Mouse (Mus musculus): Measurements from ENCODE around the gene Tas2r135. TPM values are rescaled to one million over a fixed set of nuclear protein-coding genes. Genes with fewer than 3 reads are reported as not detected.

Tas2r135 gene
- total and polyA plus RNA-seq, 3 experiments = not detected

GRCm38 (mm10) chr6:42357901-42358300 lies 47.3 kb upstream of the Tas2r135 start:
- Histone ChIP-seq H3K4me3 (ENCODE audit: control insufficient read depth in 1 of 2, insufficient read depth in 1 of 2, low read depth in 2 of 2, low read length in 2 of 2) (no peak overlapping the region), H3K27me3 (ENCODE audit: control insufficient read depth in 1 of 2, insufficient read depth in 2 of 2, low read length in 2 of 2) (no peaks in the 10 kb centered on the region), H3K79me2 (ENCODE audit: control insufficient read depth, insufficient read depth, low read length, poor library complexity) (no peaks in the 10 kb centered on the region), H3K27ac (ENCODE audit: control insufficient read depth, low read depth, low read length) (no peak overlapping the region), H3K9me3 (replicated peaks; ENCODE audit: insufficient read depth, low read length) (no peaks in the 10 kb centered on the region), H3K4me1 (ENCODE audit: control insufficient read depth in 1 of 2, insufficient read depth in 2 of 2, low read length in 2 of 2) (peaks cover 2 to 33% of the 10 kb centered on the region in 2 experiments; a peak in 3 of 4 replicates), H3K9ac (ENCODE audit: control insufficient read depth, low read depth, low read length, poor library complexity, severe bottlenecking) (no peak overlapping the region), H3K36me3 (ENCODE audit: control insufficient read depth in 1 of 2, insufficient read depth in 2 of 2, low read length in 2 of 2) (peaks cover 0 to 12% of the 10 kb centered on the region in 2 experiments; a peak in 3 of 4 replicates)
- TF ChIP-seq ETS1 (IDR thresholded peaks at IDR 0.05; ENCODE audit: low read depth, low read length) (no peak), BHLHE40 (IDR thresholded peaks at IDR 0.05; ENCODE audit: borderline replicate concordance, low read depth, low read length) (no peak), MXI1 (IDR thresholded peaks at IDR 0.05; ENCODE audit: low read depth, low read length) (no peak), RCOR1 (IDR thresholded peaks at IDR 0.05; ENCODE audit: low read depth, low read length) (no peak)
- DNase-seq (ENCODE audit: low read depth, low spot score) = no peak

- no peaks in the 10 kb centered on the region for H3K79me2 ChIP-seq (ENCODE audit: control insufficient read depth, insufficient read depth, low read length, poor library complexity)
- no peaks in the 10 kb centered on the region for H3K9me3 ChIP-seq (replicated peaks; ENCODE audit: insufficient read depth, low read length)
- no peak overlapping the region for H3K9ac ChIP-seq (ENCODE audit: control insufficient read depth, low read depth, low read length, poor library complexity, severe bottlenecking)
- peaks cover 0 to 8% of the 10 kb centered on the region in 2 experiments; a peak in 3 of 4 replicates for H3K36me3 ChIP-seq (ENCODE audit: control insufficient read depth in 1 of 2, insufficient read depth in 2 of 2, low read length in 2 of 2)
- TF ChIP-seq ZNF384 (IDR thresholded peaks at IDR 0.05; ENCODE audit: low read depth, low read length) (no peak), MEF2A (IDR thresholded peaks at IDR 0.05; ENCODE audit: extremely low read depth, insufficient replicate concordance, low read depth, low read length, poor library complexity, severe bottlenecking) (no peak), CHD1 (IDR thresholded peaks at IDR 0.05; ENCODE audit: low read depth, low read length) (no peak)
- no peaks in the 10 kb centered on the region for H3K27me3 ChIP-seq (ENCODE audit: control insufficient read depth in 1 of 2, insufficient read depth in 2 of 2, low read length in 2 of 2)
- DNase-seq (ENCODE audit: low read depth, low spot score) = no peak
- H3K4me3 ChIP-seq (ENCODE audit: control insufficient read depth in 1 of 2, insufficient read depth in 1 of 2, low read depth in 2 of 2, low read length in 2 of 2) = no peak overlapping the region
- no peak overlapping the region for H3K27ac ChIP-seq (ENCODE audit: control insufficient read depth, low read depth, low read length)
- peaks cover 2 to 24% of the 10 kb centered on the region in 2 experiments; a peak in 2 of 4 replicates for H3K4me1 ChIP-seq (ENCODE audit: control insufficient read depth in 1 of 2, insufficient read depth in 2 of 2, low read length in 2 of 2)
These were observed 46.3 kb upstream of the Tas2r135 start for GRCm38 (mm10) chr6:42358901-42359300.

DNA sequence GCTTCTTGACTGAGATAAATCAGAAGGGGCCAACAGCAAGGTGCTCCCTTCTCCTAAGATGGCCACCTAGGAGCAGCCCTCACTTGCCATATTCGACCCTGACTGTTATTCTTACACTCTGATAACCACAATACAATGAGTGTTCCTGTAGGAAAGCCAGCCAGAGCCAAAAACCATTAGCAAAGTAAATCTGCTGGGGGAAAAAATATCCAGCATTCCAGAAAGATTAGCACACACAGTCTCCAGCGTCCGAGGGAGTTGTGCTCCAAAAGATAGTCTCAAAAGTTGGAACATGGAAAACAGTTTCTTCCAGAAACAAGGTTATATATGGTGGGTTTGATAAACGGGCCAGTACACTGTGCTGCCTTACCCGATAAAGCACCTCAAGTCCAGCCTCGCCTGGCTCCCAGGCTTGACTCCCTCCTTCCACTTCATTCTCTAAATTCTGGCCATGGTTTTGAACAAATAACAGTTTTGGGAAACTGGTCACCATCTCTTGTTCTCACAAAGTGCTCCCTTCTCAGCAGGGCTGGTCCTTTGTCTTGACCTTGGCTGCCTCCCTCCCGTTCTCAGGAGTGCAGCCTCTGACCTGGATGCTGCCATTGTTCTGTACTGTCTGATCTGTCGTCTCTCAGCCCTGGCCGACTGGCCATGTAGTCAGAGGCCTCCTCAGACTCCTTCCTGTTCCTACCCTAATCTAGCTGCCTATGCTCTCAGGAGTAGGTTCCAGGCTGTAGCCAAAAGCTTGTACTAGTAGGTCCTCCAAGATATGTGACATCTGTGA lies 45.7 kb upstream of the Tas2r135 start:
- Histone ChIP-seq H3K36me3 (ENCODE audit: control insufficient read depth in 1 of 2, insufficient read depth in 2 of 2, low read length in 2 of 2) (peaks cover 0 to 5% of the 10 kb centered on the region in 2 experiments; a peak in 3 of 4 replicates), H3K4me1 (ENCODE audit: control insufficient read depth in 1 of 2, insufficient read depth in 2 of 2, low read length in 2 of 2) (peaks cover under 1 to 17% of the 10 kb centered on the region in 2 experiments; a peak in 2 of 4 replicates), H3K27ac (ENCODE audit: control insufficient read depth, low read depth, low read length) (no peak overlapping the region), H3K9me3 (replicated peaks; ENCODE audit: insufficient read depth, low read length) (no peaks in the 10 kb centered on the region), H3K9ac (ENCODE audit: control insufficient read depth, low read depth, low read length, poor library complexity, severe bottlenecking) (no peak overlapping the region), H3K79me2 (ENCODE audit: control insufficient read depth, insufficient read depth, low read length, poor library complexity) (no peaks in the 10 kb centered on the region), H3K4me3 (ENCODE audit: control insufficient read depth in 1 of 2, insufficient read depth in 1 of 2, low read depth in 2 of 2, low read length in 2 of 2) (no peak overlapping the region), H3K27me3 (ENCODE audit: control insufficient read depth in 1 of 2, insufficient read depth in 2 of 2, low read length in 2 of 2) (no peaks in the 10 kb centered on the region)
- no peak for TF ChIP-seq POLR2A (IDR thresholded peaks at IDR 0.05; ENCODE audit: control insufficient read depth in 1 of 2, insufficient read depth in 1 of 2, low read depth in 1 of 2, low read length in 2 of 2, poor library complexity in 1 of 2)
- no peak for TF ChIP-seq SIN3A (IDR thresholded peaks at IDR 0.05; ENCODE audit: low read length)
- no peak for TF ChIP-seq TCF12 (IDR thresholded peaks at IDR 0.05; ENCODE audit: low read depth, low read length)
- TF ChIP-seq KAT2A (conservative IDR thresholded peaks at IDR 0.05; ENCODE audit: low read depth, low read length) = no peak
- TF ChIP-seq ZKSCAN1 (IDR thresholded peaks at IDR 0.05; ENCODE audit: low read depth, low read length) = no peak
- TF ChIP-seq RAD21 (IDR thresholded peaks at IDR 0.05; ENCODE audit: low read depth, low read length) = no peak
- TF ChIP-seq NELFE (IDR thresholded peaks at IDR 0.05; ENCODE audit: low read depth, low read length) = no peak
- no peak for TF ChIP-seq CHD2 (IDR thresholded peaks at IDR 0.05; ENCODE audit: low read length)
- TF ChIP-seq RCOR1 (IDR thresholded peaks at IDR 0.05; ENCODE audit: low read depth, low read length) = no peak
- TF ChIP-seq ZMIZ1 (IDR thresholded peaks at IDR 0.05; ENCODE audit: low read depth, low read length) = no peak
- TF ChIP-seq TAL1 (IDR thresholded peaks at IDR 0.05; ENCODE audit: low read length) = no peak
- no peak for TF ChIP-seq BHLHE40 (IDR thresholded peaks at IDR 0.05; ENCODE audit: borderline replicate concordance, low read depth, low read length)
- no peak for DNase-seq (ENCODE audit: low read depth, low spot score)
